Mouse (Mus musculus) cerebellum, adult 11 months (tissue): ENCODE measurements around the gene Slc28a3.

ENCODE experiments used
- DNase-seq: peaks from one replicate; pipeline ENCODE4 v3.0.0; 2022

Gene Slc28a3

GRCm38 (mm10) chr13:58610716-58611115, at the start of gene Slc28a3:
TSS of gene Slc28a3 (minus strand) at chr13:58610877.
- DNase-seq = no peak

- no peak for DNase-seq
Measured at GRCm38 (mm10) chr13:58657987-58658386, 47.3 kb upstream of the Slc28a3 start.

GRCm38 (mm10) chr13:58656885-58657284, 46.2 kb upstream of the Slc28a3 start:
- DNase-seq = no peak

- DNase-seq = no peak
Measured at GRCm38 (mm10) chr13:58655552-58655951, 44.9 kb upstream of the Slc28a3 start.

GRCm38 (mm10) chr13:58640330-58640729, 29.7 kb upstream of the Slc28a3 start:
- DNase-seq = peak; percentile 39

- peak; percentile 66 for DNase-seq
Measured at GRCm38 (mm10) chr13:58638950-58639349, 28.3 kb upstream of the Slc28a3 start.

GRCm38 (mm10) chr13:58637360-58638002, 26.8 kb upstream of the Slc28a3 start:
- DNase-seq = peak; percentile 52

GRCm38 (mm10) chr13:58633887-58634286, 23.2 kb upstream of the Slc28a3 start:
- DNase-seq = no peak

GRCm38 (mm10) chr13:58630756-58631155, 20.1 kb upstream of the Slc28a3 start:
- no peak for DNase-seq

GRCm38 (mm10) chr13:58629365-58630050, 18.8 kb upstream of the Slc28a3 start:
- DNase-seq = no peak

GRCm38 (mm10) chr13:58622647-58623046, 12.0 kb upstream of the Slc28a3 start:
- no peak for DNase-seq

GRCm38 (mm10) chr13:58619301-58619700, 8.6 kb upstream of the Slc28a3 start:
- DNase-seq = no peak

- DNase-seq = no peak
Measured at GRCm38 (mm10) chr13:58610059-58610458, 618 bp downstream of the Slc28a3 start.

GRCm38 (mm10) chr13:58601201-58601855, 9.3 kb downstream of the Slc28a3 start:
- DNase-seq = no peak

GRCm38 (mm10) chr13:58598578-58598977, 12.1 kb downstream of the Slc28a3 start:
- DNase-seq = no peak

- DNase-seq = peak; percentile 8
Measured at GRCm38 (mm10) chr13:58593129-58593528, 17.5 kb downstream of the Slc28a3 start.

GRCm38 (mm10) chr13:58591912-58592311, 18.8 kb downstream of the Slc28a3 start:
- no peak for DNase-seq

- DNase-seq = no peak
Measured at GRCm38 (mm10) chr13:58590630-58591029, 20.0 kb downstream of the Slc28a3 start.

- peak; percentile 50 for DNase-seq
Measured at GRCm38 (mm10) chr13:58589517-58589858, 21.2 kb downstream of the Slc28a3 start.

GRCm38 (mm10) chr13:58588655-58589516, 21.8 kb downstream of the Slc28a3 start:
- DNase-seq = no peak

GRCm38 (mm10) chr13:58587962-58588361, 22.7 kb downstream of the Slc28a3 start:
- no peak for DNase-seq

GRCm38 (mm10) chr13:58566181-58566580, 44.5 kb downstream of the Slc28a3 start:
- DNase-seq = no peak

- peak; percentile 38 for DNase-seq
Measured at GRCm38 (mm10) chr13:58560497-58561138, 50.1 kb downstream of the Slc28a3 start.
